Mouse (Mus musculus): Measurements from ENCODE around the gene Pank3. TPM values are rescaled to one million over a fixed set of nuclear protein-coding genes. Genes with fewer than 3 reads are reported as not detected.

Pank3 gene
- polyA plus RNA-seq, 1 experiment, result 9.5 TPM

GRCm38 (mm10) chr11:35801332-35801731 is 32.0 kb downstream of the Pank3 start:
- WGBS, result 85% methylated on average over 5 of the region's 5 CpGs
- TF ChIP-seq POLR2A (IDR thresholded peaks at IDR 0.05; ENCODE audit: control insufficient read depth, extremely low read depth, insufficient read depth, low read length, poor library complexity), result no peak
- TF ChIP-seq CTCF (IDR thresholded peaks at IDR 0.05; ENCODE audit: borderline replicate concordance, control insufficient read depth, extremely low read depth, insufficient read depth, low read length, poor library complexity), result no peak
- H3K4me3 ChIP-seq (ENCODE audit: control insufficient read depth, insufficient read depth, low read length), result no peak overlapping the region
- peaks cover 6% of the 10 kb centered on the region; the same call in 1 of the 2 replicates for H3K4me1 ChIP-seq (replicated peaks; ENCODE audit: control insufficient read depth, insufficient read depth, low read length)
- no peaks in the 10 kb centered on the region for H3K36me3 ChIP-seq (ENCODE audit: control insufficient read depth, insufficient read depth, low read length)
- no peak for DNase-seq
- no peak overlapping the region for H3K27ac ChIP-seq (ENCODE audit: control insufficient read depth, insufficient read depth, low read length)
- peaks cover 11% of the 10 kb centered on the region; the same call in 1 of the 2 replicates for H3K27me3 ChIP-seq (ENCODE audit: control insufficient read depth, insufficient read depth, low read length)

DNA sequence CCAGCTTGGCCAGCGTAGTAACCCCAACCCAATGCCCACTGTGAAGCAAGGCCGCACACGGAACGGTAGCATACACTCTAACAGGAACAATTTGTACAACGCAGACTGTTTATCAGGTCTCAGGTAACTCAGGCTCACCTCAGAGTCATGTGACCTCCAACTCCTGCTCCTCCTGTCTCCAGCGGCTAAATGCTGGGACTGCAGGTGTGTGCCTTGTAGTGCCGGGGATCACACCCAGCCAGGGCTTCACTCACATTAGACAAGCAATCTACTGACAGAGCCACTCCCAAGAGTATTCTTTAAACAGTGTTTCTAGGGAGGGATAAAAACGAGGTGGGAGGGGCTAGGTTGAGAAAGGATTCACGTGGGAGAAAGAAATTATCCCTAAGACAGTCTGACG is 42.2 kb downstream of the Pank3 start:
- no peak for TF ChIP-seq CTCF (IDR thresholded peaks at IDR 0.05; ENCODE audit: borderline replicate concordance, control insufficient read depth, extremely low read depth, insufficient read depth, low read length, poor library complexity)
- no peak for TF ChIP-seq POLR2A (IDR thresholded peaks at IDR 0.05; ENCODE audit: control insufficient read depth, extremely low read depth, insufficient read depth, low read length, poor library complexity)
- DNase-seq, result no peak
- peaks cover 64% of the 10 kb centered on the region for H3K36me3 ChIP-seq (ENCODE audit: control insufficient read depth, insufficient read depth, low read length)
- H3K27me3 ChIP-seq (ENCODE audit: control insufficient read depth, insufficient read depth, low read length), result no peaks in the 10 kb centered on the region
- WGBS, result 95% methylated on average over 10 of the region's 10 CpGs
- no peaks in the 10 kb centered on the region for H3K4me1 ChIP-seq (replicated peaks; ENCODE audit: control insufficient read depth, insufficient read depth, low read length)
- no peak overlapping the region for H3K27ac ChIP-seq (ENCODE audit: control insufficient read depth, insufficient read depth, low read length)
- no peak overlapping the region for H3K4me3 ChIP-seq (ENCODE audit: control insufficient read depth, insufficient read depth, low read length)

DNA sequence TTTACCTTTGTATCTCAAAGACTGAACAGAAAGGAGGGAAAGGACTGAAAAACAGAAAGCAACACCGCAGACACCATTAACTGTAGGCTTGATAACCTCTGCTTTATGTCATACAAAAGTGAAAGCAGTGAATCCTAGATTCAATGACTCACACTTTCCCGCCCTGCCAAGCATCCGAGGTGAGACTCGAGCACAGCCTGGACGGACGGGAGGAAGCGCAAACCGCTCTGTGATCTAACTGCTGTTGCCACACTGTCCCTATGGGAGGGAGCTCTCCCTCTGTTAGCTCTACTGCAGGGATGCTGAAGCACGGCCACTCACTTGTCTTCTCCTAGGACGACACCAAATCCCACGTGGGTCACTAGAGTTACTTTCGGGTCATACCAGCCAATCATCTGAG is 47.0 kb downstream of the Pank3 start:
- H3K36me3 ChIP-seq (ENCODE audit: control insufficient read depth, insufficient read depth, low read length), result peaks cover 82% of the 10 kb centered on the region
- H3K27me3 ChIP-seq (ENCODE audit: control insufficient read depth, insufficient read depth, low read length), result no peaks in the 10 kb centered on the region
- H3K27ac ChIP-seq (ENCODE audit: control insufficient read depth, insufficient read depth, low read length), result no peak overlapping the region
- TF ChIP-seq POLR2A (IDR thresholded peaks at IDR 0.05; ENCODE audit: control insufficient read depth, extremely low read depth, insufficient read depth, low read length, poor library complexity) (no peak), CTCF (IDR thresholded peaks at IDR 0.05; ENCODE audit: borderline replicate concordance, control insufficient read depth, extremely low read depth, insufficient read depth, low read length, poor library complexity) (no peak)
- no peaks in the 10 kb centered on the region for H3K4me1 ChIP-seq (replicated peaks; ENCODE audit: control insufficient read depth, insufficient read depth, low read length)
- WGBS, result 96% methylated on average over 12 of the region's 12 CpGs
- H3K4me3 ChIP-seq (ENCODE audit: control insufficient read depth, insufficient read depth, low read length), result no peak overlapping the region
- DNase-seq, result no peak

DNA sequence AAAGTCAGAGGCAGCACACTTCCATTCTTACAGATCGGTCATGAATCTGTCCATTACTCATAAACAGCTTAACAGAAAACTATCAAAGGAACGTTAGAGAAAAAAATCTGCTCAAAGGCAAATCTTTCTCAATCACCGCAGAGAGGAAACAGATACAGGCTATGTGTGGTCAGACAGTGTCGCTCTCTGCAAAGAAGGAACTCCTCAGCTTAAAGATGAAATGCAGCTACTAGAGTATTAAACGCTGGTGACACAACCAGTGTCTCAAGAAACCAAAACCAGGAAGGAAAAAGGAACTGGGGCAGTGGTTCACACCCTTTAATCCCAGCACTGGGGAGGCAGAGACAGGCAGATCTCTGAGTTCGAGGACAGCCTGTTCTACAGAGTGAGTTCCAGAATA is 58.4 kb downstream of the Pank3 start:
- no peaks in the 10 kb centered on the region for H3K4me1 ChIP-seq (replicated peaks; ENCODE audit: control insufficient read depth, insufficient read depth, low read length)
- H3K27me3 ChIP-seq (ENCODE audit: control insufficient read depth, insufficient read depth, low read length), result no peaks in the 10 kb centered on the region
- no peak overlapping the region for H3K4me3 ChIP-seq (ENCODE audit: control insufficient read depth, insufficient read depth, low read length)
- H3K27ac ChIP-seq (ENCODE audit: control insufficient read depth, insufficient read depth, low read length), result no peak overlapping the region
- TF ChIP-seq POLR2A (IDR thresholded peaks at IDR 0.05; ENCODE audit: control insufficient read depth, extremely low read depth, insufficient read depth, low read length, poor library complexity), result no peak
- 85% methylated on average over 6 of the region's 6 CpGs for WGBS
- peaks cover 51% of the 10 kb centered on the region for H3K36me3 ChIP-seq (ENCODE audit: control insufficient read depth, insufficient read depth, low read length)
- no peak for DNase-seq

DNA sequence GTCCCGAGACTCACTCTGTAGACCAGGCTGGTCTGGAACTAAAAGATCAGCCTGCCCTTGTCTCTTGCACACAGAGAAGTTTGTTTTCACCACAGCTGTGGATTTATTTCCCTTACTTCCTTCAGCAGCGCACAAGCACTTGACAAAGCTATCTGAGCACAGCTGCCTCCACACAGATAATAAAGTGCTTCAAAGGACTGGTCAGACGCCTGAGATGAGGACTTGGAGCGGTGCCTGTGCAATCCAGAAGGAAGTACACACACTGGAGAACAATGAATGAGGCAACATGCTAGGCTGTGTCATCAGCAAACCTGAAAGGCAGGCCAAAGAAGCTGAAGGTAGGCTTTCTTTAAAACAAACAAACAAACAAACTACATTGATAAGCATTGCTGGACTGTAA is 62.9 kb downstream of the Pank3 start:
- no peak overlapping the region for H3K27ac ChIP-seq (ENCODE audit: control insufficient read depth, insufficient read depth, low read length)
- peaks cover 21% of the 10 kb centered on the region for H3K36me3 ChIP-seq (ENCODE audit: control insufficient read depth, insufficient read depth, low read length)
- H3K27me3 ChIP-seq (ENCODE audit: control insufficient read depth, insufficient read depth, low read length), result no peaks in the 10 kb centered on the region

GRCm38 (mm10) chr11:35833270-35833669 is 64.0 kb downstream of the Pank3 start:
- no peak for DNase-seq
- 59% methylated on average over 6 of the region's 6 CpGs for WGBS
- Histone ChIP-seq H3K27me3 (ENCODE audit: control insufficient read depth, insufficient read depth, low read length) (no peaks in the 10 kb centered on the region), H3K4me3 (ENCODE audit: control insufficient read depth, insufficient read depth, low read length) (no peak overlapping the region), H3K4me1 (replicated peaks; ENCODE audit: control insufficient read depth, insufficient read depth, low read length) (peaks cover 7% of the 10 kb centered on the region), H3K27ac (ENCODE audit: control insufficient read depth, insufficient read depth, low read length) (no peak overlapping the region), H3K36me3 (ENCODE audit: control insufficient read depth, insufficient read depth, low read length) (peaks cover 12% of the 10 kb centered on the region)
- no peak for TF ChIP-seq POLR2A (IDR thresholded peaks at IDR 0.05; ENCODE audit: control insufficient read depth, extremely low read depth, insufficient read depth, low read length, poor library complexity)
- TF ChIP-seq CTCF (IDR thresholded peaks at IDR 0.05; ENCODE audit: borderline replicate concordance, control insufficient read depth, extremely low read depth, insufficient read depth, low read length, poor library complexity), result no peak

More for the DNA sequence above, 62.9 kb downstream of the Pank3 start:
- Histone ChIP-seq H3K4me1 (replicated peaks; ENCODE audit: control insufficient read depth, insufficient read depth, low read length) (peaks cover 6% of the 10 kb centered on the region; the same call in 1 of the 2 replicates), H3K4me3 (ENCODE audit: control insufficient read depth, insufficient read depth, low read length) (no peak overlapping the region)
- DNase-seq, result no peak
- TF ChIP-seq POLR2A (IDR thresholded peaks at IDR 0.05; ENCODE audit: control insufficient read depth, extremely low read depth, insufficient read depth, low read length, poor library complexity) (no peak), CTCF (IDR thresholded peaks at IDR 0.05; ENCODE audit: borderline replicate concordance, control insufficient read depth, extremely low read depth, insufficient read depth, low read length, poor library complexity) (no peak)
- WGBS, result 89% methylated on average over 4 of the region's 4 CpGs
